Mouse (Mus musculus) gastrocnemius, postnatal 10 days (tissue): ENCODE data around the gene Pik3r2. TPM values are rescaled to one million over a fixed set of nuclear protein-coding genes. Genes with fewer than 3 reads are reported as not detected.

ENCODE experiments used
- DNase-seq: peaks from one replicate; pipeline ENCODE4 v3.0.0; 2021; ENCODE audit warnings: mixed read lengths
- total RNA-seq, 2 experiments: library from RNA; stranded (reverse); gene quantifications; 2 replicates each; pipeline ENCODE4 v1.2.3; 2021

Pik3r2 gene
- total RNA-seq, 2 experiments from 2014 or later = 39.4 to 47.2 TPM

DNA sequence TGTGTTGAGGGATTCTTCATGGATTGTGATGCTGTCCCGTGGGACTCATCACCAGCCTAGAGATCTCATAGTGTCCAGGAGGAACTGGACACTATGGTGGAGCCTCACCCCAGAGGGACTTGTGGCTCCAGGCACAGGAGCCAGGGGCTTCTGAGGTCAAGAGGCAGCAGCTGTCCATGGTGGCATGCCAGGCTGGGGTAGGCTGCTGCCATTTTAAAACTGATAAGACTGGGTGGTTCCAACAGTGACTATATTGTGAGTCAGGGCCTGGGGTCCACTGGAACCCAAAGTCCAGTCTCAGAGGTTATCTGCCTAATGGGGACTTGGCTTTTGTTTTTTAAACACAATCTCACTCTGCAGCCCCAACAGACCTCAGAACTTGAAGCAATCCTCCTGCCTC, 25.3 kb upstream of the Pik3r2 start:
- no peak for DNase-seq

DNA sequence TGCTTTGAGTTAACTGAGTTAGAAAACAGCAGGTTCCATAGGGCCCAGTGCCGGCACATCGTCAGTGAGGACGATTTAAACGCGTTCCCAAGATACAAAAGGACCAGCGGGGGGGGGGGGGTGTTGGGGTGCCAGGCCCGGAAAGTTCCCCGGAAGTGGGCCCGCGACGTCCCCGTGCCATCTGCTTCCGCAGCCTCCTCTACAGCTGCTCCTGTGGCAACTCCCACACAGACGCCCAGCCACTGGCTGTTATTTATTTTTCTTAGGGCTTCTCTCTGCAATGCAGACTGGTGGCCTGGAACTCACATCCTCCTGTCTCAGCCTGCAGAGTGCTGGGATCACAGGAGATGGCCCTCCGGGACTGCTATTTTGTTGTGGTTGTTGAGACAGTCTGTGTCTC, 24.6 kb upstream of the Pik3r2 start:
- DNase-seq = no peak

DNA sequence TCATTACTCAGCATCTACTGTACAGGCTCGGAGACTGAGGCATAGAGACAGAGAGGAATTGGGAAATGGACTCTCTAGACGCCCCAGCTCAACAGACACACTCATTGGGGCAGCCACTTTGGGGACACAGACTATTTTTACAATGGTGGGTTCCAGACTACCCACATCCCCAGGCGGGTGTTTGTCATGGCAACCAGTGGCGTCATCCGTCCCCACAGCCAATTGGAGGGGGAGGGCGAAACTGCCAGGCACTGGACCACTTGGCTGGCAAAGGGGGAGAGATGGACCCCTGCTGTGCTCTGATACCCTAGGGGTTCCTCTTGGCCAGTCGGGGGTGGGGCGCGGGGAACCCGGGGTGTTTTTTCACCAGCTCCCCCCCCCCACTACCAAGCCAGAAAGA, 24.1 kb upstream of the Pik3r2 start:
- no peak for DNase-seq

DNA sequence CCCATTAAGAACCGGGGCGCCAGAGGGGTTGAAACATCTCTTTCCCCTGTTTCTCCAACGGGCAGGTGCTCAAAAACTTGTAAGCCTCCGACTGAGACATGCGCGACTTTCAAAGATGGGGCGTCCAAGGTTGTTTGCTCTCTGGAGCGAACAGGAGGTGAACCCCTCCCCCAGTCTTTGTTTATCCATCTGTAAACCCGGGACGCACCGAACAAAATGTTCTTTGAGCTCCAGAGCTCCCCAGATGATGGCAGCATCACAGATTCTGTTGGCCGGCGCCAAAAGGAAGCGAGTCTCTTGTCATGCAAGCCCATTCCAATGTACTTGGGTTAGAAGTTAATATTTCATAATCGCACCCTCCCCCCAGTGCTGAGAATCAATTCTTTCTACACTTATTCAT, 21.8 kb upstream of the Pik3r2 start:
- no peak for DNase-seq

DNA sequence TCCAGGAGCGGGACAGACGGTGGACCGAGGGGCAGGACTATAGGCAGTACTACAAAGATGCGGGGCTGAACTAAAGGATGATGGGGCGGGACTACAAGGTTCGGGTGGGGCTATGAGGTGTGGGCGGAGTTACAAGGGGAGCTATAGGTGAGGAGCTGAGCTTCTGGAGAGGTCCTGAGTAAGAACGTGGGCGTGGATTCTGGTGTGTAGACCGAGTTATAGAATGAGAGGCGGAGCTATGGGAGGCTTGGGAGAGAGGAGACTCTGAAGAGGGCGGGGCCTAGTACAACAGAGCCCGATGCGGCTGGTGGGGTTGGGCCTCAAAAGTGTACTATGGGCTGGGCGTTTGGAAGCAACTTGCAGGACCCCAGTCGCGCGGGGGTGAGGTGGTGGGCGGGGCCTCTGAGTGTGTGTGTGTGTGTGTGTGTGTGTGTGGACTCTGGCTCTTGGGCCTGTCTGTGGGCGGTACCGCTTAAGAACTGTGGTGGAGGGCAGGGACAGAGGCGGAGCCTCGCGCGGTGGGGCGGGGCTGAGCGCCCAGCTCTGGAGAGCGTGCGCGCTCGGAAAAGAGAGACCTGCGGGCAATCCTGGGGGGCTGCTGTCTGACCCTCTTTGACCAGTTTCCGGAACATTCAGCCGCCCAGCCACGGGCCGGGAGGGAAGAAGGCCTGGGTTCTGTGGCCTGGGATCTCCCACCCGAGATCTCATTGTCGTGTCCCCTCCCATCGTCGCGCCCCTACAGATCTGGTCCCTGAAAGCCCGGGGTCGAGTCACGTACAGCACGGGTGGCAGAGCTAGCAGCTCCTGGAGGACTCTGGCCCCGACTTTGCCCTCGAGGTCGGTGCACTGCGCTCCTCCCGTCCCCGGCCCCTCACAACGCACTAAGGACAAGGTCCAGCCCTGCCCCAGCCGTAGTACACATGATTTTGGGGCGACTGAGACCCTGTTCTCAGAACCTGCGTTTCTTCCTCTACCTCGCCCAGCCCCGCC, 20.9 kb upstream of the Pik3r2 start:
- peak; percentile 78 for DNase-seq

DNA sequence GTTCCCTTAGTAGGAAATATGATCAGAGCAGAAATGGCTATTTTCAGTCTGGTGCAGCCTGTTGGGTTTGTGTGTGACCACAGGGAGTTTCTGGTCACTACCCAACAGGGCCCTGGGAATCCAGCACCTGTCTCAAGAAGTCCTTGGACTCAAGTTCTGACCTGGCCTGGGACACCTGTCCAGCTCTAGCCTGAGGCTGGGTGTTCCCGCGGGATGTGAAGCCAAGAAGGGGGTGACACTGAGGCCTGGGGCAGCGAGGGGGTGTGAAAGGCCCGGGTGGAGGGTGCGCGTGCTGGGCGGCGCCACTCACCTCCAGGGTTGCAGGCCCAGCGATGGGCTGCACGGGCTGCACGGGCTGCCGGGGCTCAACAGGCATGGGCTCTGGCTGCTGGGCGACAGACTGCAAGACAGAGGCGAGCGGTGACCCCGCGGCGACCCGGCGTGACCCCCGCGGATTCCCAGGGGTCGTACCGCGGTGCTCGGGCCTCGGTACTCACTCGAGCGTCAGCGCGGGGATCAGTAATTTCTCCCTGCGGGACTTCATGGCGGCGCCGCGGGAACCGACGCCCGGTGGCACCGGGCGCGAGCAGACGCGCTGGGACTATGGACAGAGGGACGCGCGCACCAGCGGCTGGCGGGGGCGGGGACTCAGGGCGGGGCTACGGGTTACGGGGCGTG, 20.0 kb upstream of the Pik3r2 start:
- DNase-seq = peak; percentile 73

DNA sequence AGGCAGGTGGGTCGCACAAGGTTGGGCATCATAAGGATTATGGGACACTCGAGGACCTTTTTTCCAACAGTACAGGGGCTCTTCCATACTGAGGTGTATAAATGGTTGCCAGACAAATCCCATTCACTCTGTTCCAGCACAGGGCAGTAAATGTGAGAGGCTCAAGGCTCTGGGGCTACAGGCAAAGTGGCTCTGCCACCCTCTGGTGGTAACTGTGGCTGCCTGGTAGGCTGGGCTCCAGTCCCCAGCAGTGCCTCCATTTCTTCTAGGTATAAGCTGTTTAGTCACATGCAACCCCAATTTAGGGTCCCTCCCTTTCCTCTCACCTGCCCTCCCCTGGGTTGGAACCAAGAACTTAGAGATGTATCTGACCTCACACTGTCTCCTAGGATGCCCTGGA, 18.9 kb upstream of the Pik3r2 start:
- no peak for DNase-seq

DNA sequence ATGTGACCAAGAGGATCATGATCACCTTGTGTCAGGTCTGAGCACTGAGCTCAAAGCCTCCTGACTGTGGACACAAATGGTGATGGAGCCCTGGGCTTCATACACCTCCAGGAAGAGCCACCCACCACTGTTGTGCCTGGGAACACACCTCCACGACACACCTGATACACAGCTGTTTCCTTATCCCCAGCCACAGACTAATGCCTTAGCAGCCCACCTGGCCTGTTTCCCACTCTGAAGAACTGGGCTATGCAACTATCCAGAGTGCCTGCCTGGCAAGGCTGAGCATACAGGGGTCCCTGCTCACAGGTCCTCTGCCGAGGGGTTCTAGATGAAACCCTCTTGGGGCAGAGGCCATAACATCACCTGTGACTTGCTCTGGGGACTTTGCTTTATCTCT, 17.7 kb upstream of the Pik3r2 start:
- no peak for DNase-seq

DNA sequence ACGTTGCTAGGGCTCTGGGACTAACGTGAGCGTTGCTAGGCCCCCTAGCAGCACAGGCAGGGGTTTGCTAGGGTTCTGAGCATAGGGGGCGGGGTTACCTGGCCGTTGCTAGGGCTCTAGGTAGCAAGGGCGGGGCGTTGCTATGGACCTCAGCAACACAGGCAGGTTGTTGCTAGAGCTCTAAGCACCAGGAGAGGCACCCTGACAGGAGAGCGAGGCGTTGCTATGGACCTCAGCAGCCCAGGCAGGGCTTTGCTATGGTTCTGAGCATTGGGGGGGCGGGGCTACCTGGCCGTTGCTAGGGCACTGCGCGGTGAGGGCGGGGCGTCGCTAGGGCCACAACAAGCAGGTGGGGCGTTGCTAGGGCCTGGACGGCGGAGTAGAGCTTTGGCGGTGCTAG, 16.2 kb upstream of the Pik3r2 start:
- DNase-seq = no peak

DNA sequence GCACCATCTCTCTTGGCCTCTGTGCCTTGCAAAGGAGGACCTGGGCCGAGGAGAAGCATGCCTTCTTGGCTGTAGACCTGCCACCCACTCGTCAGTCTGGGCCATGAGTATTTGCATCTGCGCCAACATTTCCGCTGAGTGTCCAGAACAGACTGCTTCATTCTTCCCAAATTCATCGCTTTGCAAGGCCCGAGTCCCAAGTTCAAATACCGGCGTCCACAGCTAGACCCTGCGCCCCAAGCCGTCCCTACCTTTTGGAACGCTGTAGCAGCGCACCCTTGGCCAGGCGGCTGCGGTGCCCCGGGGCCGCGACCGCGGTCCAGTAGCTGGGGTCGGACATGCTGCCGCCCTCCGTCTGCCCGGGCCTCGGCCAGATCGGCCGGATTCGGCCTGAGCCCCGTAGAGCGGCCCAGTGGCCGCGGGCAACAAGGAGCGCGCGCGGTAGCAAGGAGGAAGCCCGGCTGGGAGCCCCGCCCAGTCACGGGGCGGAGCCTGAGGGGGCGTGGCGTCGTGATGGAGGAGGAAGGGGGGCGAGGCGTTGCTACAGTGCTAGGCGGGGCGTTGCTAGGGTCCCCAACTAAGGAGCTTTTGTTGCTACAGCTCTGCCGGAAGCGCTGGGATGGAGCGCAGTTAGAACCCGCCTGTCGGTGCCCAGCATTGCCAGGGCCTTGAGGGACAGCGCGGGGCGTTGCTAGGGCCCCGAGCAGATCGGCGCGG, 15.6 kb upstream of the Pik3r2 start:
- peak; percentile 98 for DNase-seq

DNA sequence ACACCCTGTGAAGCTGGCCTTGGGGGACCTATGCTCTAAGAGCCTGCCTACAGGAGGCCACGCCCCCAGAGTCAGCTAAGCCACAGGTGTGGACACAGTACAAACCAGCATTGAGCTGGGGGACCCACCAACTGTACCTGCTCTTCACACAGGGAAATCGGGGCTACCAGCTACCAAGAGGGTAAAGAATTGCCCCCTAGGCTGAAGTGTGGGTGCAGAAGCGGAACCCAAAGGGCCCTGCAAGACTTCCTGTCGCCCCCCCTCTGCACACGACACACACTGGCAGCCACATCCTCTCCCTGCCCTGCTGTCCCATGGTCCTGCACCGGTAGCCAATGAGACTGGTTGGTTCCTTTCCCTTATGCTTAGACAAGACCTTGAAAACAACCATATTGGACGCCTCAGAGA, 14.8 kb upstream of the Pik3r2 start:
- DNase-seq = no peak

DNA sequence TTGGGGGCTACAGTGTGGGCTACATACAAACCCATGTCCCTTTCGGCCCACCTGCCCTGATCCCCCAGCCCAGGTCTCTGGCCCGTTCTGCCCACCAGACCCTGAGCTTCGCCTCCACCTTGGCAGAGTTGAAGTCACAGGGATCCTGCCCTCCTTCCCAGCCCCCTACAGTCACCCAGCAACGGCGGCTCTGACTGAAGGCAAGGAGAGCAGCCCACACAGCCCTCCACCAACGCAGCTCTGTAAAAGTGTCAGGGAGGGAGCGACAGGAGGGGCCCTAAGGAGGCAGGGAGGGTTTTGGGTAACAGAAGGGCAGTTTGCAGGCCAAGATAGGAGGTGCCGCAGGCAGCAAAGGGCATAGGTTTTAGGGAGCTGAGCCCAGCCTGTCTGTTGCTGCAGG, 14.3 kb upstream of the Pik3r2 start:
- no peak for DNase-seq

DNA sequence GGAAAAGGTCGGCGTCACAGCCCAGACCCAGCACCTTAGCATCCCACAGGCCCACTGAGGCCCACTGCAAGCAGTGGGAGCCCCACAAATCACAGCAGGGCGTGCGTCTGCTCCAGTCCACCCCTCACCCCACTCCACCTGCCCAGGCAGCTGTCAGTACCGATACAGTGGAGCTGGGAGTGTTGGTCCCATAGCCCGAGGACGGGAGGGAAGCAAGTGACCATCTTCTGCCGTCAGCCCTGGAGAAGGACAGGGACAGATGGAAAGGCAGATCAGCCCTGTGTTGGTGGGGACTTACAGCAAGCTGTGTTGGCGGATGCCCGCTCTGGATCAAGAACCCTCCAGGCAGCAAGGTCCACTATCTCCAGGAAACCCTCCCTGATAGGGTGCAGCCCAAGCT, 12.5 kb upstream of the Pik3r2 start:
- DNase-seq = no peak

DNA sequence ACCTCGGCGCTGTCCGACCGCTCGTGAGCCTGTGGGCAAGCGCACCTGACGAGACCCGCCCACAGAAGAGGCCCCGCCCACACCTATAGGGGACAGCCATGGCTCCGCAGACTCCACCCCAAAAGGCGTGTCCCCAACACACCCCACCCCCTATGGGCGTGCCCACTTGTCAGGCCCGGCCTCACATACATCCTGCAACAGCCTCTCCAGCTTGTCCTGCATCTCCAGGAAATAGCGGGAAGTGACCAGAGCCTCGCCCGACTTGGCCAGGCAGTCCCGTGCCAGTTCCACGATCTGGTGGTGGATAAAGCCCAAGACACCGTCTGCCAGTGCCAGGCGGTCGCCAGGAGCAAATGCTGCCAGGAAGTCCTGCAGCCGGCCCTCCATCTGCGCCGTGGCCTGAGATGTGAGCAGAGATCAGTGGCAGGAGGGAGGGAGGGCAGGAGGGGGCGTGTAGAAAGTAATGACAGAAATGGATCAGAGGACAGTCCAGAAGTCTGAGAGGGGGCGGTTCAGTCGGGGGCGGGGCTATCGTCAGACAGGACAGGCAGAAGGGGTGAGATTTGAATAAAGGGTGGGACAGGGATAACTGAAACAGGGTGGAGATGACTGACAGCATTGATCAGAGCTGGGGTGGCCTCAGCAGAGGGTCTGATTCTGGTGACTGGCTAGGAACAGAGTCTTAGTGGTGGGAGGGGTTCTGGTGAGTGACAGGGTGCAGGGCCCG, 11.6 kb upstream of the Pik3r2 start:
- DNase-seq = no peak

DNA sequence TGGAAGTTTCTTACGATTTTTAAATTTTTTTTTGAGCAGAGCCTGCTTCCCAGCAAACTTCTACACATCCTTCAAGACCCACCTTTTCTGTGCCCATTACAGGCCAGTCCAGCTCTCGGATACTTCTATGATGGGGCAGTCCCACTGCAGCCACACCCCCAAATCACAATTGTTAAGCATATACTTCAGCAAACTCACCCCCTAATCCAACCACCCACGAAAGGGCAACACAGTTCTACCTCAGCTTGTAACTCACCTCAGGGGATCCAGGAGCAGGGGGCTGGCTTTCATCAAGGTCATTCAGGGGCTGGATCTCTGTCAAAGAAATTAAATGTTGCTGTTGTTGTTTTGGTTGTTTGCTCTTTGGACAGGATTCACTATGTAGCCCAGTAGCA, 10.5 kb upstream of the Pik3r2 start:
- no peak for DNase-seq

DNA sequence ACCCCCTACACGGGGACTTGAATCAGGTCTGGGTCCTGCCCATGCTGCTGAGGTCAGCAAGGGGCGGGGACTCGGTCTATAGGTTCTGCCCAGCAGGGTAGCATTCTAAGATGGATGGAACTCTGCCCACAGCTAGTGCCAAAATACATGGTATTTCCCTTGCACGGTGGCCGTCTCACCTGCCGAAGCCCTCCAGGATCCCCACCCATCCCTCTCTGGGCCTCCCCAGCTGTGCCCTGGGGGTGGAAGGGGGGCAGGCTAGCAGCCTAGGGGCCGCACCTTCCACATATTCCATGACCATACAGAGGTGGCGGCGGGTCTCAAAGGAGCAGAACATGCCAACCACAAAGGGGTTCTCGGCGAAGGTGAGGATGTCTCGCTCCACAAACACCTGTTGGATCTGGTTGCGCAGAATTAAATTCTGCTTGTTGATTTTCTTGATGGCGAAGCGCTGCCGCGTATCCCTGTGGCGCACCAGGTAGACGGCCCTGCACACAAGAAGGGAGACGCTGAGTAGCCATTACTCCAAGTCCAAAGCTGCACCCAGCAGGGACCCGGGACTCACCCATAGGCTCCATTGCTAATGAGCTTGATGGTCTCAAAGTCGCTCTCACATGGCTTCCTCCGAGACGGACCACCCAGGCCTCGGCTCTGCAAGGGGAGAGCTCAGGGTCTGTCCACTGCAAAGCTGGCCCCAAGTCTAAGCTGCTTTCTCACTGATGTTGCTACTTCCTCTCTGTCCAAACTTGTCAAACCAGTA, 10.0 kb upstream of the Pik3r2 start:
- no peak for DNase-seq

DNA sequence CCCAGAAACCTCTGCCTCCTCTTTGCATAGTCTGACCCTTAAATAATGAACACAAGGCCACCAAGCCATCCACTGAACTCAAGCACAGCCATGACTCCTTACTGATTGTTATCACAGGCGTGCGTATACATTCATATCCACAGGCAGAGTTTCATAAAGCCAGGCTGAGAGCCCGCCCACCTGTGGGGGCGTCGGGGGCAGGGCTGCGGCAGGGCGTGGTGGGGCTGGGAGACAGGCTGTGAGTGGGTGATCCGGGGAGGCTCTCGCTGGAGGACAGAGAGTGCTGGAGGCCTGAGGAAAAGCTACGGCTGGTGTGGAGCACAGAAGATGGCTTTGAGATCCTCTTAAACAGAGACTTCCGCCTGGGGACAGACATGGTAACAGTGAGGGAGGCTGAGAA, 3.6 kb upstream of the Pik3r2 start:
- DNase-seq = no peak

DNA sequence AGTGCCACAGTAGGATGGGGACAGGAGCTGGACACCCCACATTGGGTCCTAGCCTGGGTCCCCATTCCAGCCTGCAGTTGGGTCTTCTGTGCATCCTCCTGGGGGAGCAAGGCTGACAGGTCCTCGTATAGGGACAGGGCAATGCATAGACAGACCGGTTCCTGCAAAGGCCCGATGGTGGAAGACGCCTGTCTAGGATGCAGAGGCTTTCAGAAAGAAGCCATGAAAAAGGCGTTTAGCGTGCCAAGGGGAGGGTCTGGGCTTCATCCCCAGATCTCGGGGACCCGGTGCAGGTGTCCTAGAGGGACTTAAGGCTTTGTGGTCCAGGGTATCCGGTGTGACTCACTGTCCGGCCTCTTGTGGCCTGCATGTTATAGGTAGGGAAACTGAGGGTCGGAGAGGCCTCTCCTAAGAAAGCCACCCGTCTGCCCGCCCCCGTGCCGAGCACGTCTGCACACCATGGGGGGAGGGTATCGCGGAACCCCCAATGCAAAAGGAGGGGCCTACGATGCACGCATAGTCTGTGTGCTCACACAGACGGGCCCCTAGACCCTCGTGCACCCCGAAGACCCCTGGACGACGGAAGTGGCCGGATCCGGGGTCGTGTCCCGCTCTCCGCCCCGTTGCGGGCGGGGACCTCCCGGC, 540 bp downstream of the Pik3r2 start:
- peak; percentile 16 for DNase-seq

DNA sequence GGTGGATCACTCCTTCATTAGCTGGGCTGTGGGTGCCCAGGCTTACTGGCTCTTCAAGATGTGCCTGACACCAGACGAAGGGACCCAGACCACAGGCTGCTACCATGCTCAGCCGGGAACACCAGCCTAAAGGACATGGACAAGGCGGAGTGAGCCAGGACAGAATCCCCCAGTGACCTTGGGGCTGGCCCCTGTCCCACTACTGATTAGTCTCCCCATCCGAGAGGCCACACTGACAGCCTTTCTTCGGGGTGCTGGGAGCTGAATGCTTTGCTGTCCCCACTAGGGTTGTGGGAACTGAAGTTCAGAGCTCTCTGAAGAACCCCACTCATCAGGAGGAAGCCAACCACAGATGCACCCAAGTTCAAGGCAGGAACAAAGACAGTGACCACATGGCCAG, 1.3 kb downstream of the Pik3r2 start:
- no peak for DNase-seq

DNA sequence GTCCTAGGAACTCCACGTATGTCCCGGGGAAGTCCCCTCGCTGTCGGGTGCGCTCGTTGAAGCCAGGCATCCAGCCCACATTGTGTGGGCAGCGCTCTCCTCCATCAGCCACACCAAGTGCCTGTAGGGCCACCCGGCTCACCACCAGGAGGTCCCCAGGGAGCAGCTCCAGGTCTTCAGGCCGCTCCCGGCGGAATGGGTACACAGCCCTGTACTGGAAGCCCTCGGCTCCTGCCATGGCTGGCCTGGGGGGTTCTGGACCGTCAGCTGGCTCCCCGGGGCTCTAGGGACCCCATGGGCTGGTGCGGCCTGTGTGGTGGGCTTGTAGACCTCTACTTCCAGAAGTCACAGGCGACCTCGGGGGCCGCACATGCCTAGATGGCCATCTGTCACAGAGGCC, 1.8 kb downstream of the Pik3r2 start:
- peak; percentile 25 for DNase-seq

DNA sequence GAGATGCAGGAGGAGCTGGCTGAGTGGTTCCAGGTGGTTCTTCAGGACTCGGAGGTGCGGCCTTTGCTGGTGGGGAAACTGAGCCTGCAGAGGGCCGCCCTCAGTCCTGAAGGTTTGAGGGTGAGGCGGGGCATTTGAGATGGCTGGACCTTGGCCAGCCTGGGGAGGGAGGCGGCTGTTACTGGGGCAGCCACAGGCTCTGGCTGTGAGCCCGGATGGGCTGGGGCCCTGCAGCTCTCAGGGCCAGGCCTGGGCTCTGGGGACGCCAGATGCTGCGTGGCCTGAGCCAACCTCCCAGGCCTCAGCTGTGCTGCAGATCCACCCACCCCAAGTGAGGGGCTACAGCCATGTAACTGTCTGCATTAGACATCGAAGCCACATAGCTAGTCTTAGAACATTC, 2.7 kb downstream of the Pik3r2 start:
- DNase-seq = peak; percentile 90
